Mouse (Mus musculus) mouse embryonic stem cell (cell line): ENCODE data around the gene AI987944.

ENCODE experiments used
- in situ Hi-C, 2 experiments: fragments of 300-500 bp; cut with MboI; formaldehyde crosslinking; loops; 1 replicate in 1 of 2; 3 replicates in 1 of 2; pipeline ENCODE4 v1.14.3; 2019 to 2020; ENCODE audit warnings: low sequenced_read_pairs in 2 of 2, low pct_unique_long_range_greater_than_20kb in 1 of 2, mixed read lengths in 1 of 2; ENCODE audit not compliant: unreplicated experiment in 1 of 2

Gene AI987944

GRCm38 (mm10) chr7:41393048-41393971 is at the start of gene AI987944:
TSS of gene AI987944 (minus strand) at chr7:41393379.
- in situ Hi-C loops, result no loop called here

- in situ Hi-C loops, result no loop called here
Observed at GRCm38 (mm10) chr7:41394130-41394529, 951 bp upstream of the AI987944 start.
